ENCODE assay signal across 9 mouse cellular contexts in genomic region chr6:124863125-124863657, GRCm38 (mm10). TPM values are rescaled to one million over a fixed set of nuclear protein-coding genes. Genes with fewer than 3 reads are reported as not detected.
DNase-seq lines count a peak whose midpoint lies in the region; ATAC-seq and TF ChIP-seq lines count a peak whose summit lies in the region.
"Had no signal": no experiment of that assay in that cellular context is flagged by ENCODE, and none has a peak within 500 bp of the region (broad histone marks: within the 10 kb centered on the region; RNA-seq: fewer than 3 reads in every experiment).

No protein-coding gene starts in this region.

- peak overlapping the region; percentile 89 for H3K4me2 ChIP-seq in heart, embryonic 11.5 days
- peak overlapping the region; percentile 42 for H3K4me2 ChIP-seq in CH12.LX (ENCODE audit: insufficient read depth, low read depth, poor library complexity, severe bottlenecking)
- H3K4me2 ChIP-seq in embryonic facial prominence, embryonic 12.5 days (replicated peaks) = peak overlapping the region; percentile 84
- H3K4me2 ChIP-seq in limb, embryonic 14.5 days (replicated peaks; ENCODE audit: low read depth, low read length, severe bottlenecking) = peak overlapping the region; percentile 95

- TF ChIP-seq EP300 in CH12.LX (IDR thresholded peaks at IDR 0.05; ENCODE audit: low read length) = no peak

- H3K79me2 ChIP-seq in CH12.LX (replicated peaks; ENCODE audit: control insufficient read depth, extremely low read depth, insufficient read depth, poor library complexity, severe bottlenecking) = no peaks in the 10 kb centered on the region

- no peak for TF ChIP-seq RAD21 in CH12.LX (IDR thresholded peaks at IDR 0.05; ENCODE audit: low read depth, low read length)

- H3K9ac ChIP-seq in heart, embryonic 11.5 days (ENCODE audit: low read depth, low read length) = peak overlapping the region; percentile 77
- peak overlapping the region; percentile 68 for H3K9ac ChIP-seq in CH12.LX (ENCODE audit: insufficient read depth, low read depth)
- H3K9ac ChIP-seq in embryonic facial prominence, embryonic 12.5 days = peak overlapping the region; percentile 72
- H3K9ac ChIP-seq in limb, embryonic 14.5 days (ENCODE audit: low read depth, low read length, severe bottlenecking) = peak overlapping the region; percentile 65

- TF ChIP-seq CTCF in CH12.LX (conservative IDR thresholded peaks at IDR 0.05 in 1 of 2, IDR thresholded peaks at IDR 0.05 in 1 of 2; ENCODE audit: low read depth in 2 of 2, low read length in 2 of 2) = peak in 1 of 2 experiments; percentile 38; a peak in 2 of 4 replicates

- H3K4me3 ChIP-seq in heart, embryonic 11.5 days (ENCODE audit: low read depth, low read length) = peak overlapping the region; percentile 53
- H3K4me3 ChIP-seq in CH12.LX (replicated peaks in 1 of 3; ENCODE audit: low read depth in 2 of 3, low read length in 2 of 3, poor library complexity in 1 of 3) = peak overlapping the region; percentile 50 to 65 (median 54)
- peak overlapping the region; percentile 55 for H3K4me3 ChIP-seq in embryonic facial prominence, embryonic 12.5 days
- peak overlapping the region; percentile 56 for H3K4me3 ChIP-seq in limb, embryonic 14.5 days (replicated peaks; ENCODE audit: low read length)

- peaks cover 27% of the 10 kb centered on the region for H3K27me3 ChIP-seq in heart, embryonic 11.5 days (ENCODE audit: control insufficient read depth, insufficient read depth, low read length)
- H3K27me3 ChIP-seq in CH12.LX (replicated peaks) = peaks cover 26% of the 10 kb centered on the region
- peaks cover 12% of the 10 kb centered on the region; the same call in 1 of the 2 replicates for H3K27me3 ChIP-seq in embryonic facial prominence, embryonic 12.5 days
- H3K27me3 ChIP-seq in limb, embryonic 14.5 days (ENCODE audit: control insufficient read depth, insufficient read depth, low read length) = no peaks in the 10 kb centered on the region

- no peak for DNase-seq in heart, adult 8-10 months (ENCODE audit: low spot score)
- no peak for DNase-seq in CH12.LX (ENCODE audit: extremely low read depth)
- no peak for DNase-seq in limb, embryonic 14.5 days (ENCODE audit: low spot score)
- DNase-seq in thymus, adult 18-20 months = peak; percentile 73 to 82
- DNase-seq in urinary bladder, adult 18-20 months (ENCODE audit: low spot score in 2 of 2) = no peak

- TF ChIP-seq POLR2A in CH12.LX (IDR thresholded peaks at IDR 0.05; ENCODE audit: low read depth, low read length) = no peak
- TF ChIP-seq POLR2A in limb, embryonic 14.5 days (IDR thresholded peaks at IDR 0.05; ENCODE audit: borderline replicate concordance, extremely low read depth, insufficient read depth, insufficient read length) = 0 out of 2 replicates have a peak, but pooled peaks have one; percentile 0

- no peak overlapping the region for H3K27ac ChIP-seq in heart, embryonic 11.5 days (ENCODE audit: low read depth, low read length)
- no peak overlapping the region for H3K27ac ChIP-seq in CH12.LX (ENCODE audit: insufficient read depth, low read depth)
- 0 out of 2 replicates have a peak overlapping the region, but pooled peaks have one; percentile 69 for H3K27ac ChIP-seq in embryonic facial prominence, embryonic 12.5 days
- H3K27ac ChIP-seq in limb, embryonic 14.5 days (replicated peaks; ENCODE audit: low read depth, low read length) = 0 out of 2 replicates have a peak overlapping the region, but pooled peaks have one; percentile 26

- WGBS in heart, embryonic 11.5 days (ENCODE audit: insufficient replicate concordance) = 0% methylated on average over 16 of the region's 16 CpGs
- under 1% methylated on average over 8 of the region's 16 CpGs for WGBS in embryonic facial prominence, embryonic 12.5 days
- 1% methylated on average over 8 of the region's 16 CpGs for WGBS in limb, embryonic 14.5 days

- peaks cover 17% of the 10 kb centered on the region for H3K4me1 ChIP-seq in heart, embryonic 11.5 days (ENCODE audit: control insufficient read depth, insufficient read depth, low read length)
- H3K4me1 ChIP-seq in CH12.LX (ENCODE audit: control insufficient read depth in 1 of 2, insufficient read depth in 2 of 2) = peaks cover 27 to 34% of the 10 kb centered on the region in 2 experiments
- peaks cover 40% of the 10 kb centered on the region for H3K4me1 ChIP-seq in embryonic facial prominence, embryonic 12.5 days
- peaks cover 23% of the 10 kb centered on the region; the same call in 1 of the 2 replicates for H3K4me1 ChIP-seq in limb, embryonic 14.5 days (ENCODE audit: control insufficient read depth, insufficient read depth, low read length)

- in situ Hi-C loops in CH12.LX (cut with MboI; ENCODE audit: low pct_ligation_motif_present, low pct_unique_long_range_greater_than_20kb, low sequenced_read_pairs) = loop anchor here (25.0 kb wide), 1 partner anchor 174 kb away; the partner anchor contains the start of genes Acrbp and Ing4

- no peak for ATAC-seq in heart, embryonic 11.5 days (replicated peaks; ENCODE audit: insufficient number of reproducible peaks, low FRiP score, low TSS enrichment)
- ATAC-seq in embryonic facial prominence, embryonic 12.5 days (ENCODE audit: insufficient number of reproducible peaks, insufficient read depth, low FRiP score, low TSS enrichment) = 0 out of 2 replicates have a peak, but pooled peaks have one; percentile 2
- no peak; the same call in 1 of the 2 replicates for ATAC-seq in limb, embryonic 14.5 days (ENCODE audit: low FRiP score, low read depth)
- no peak for ATAC-seq in inflammation-experienced regulatory T-cells, adult 6 months

- dilution Hi-C loops in CH12.LX (cut with MboI; ENCODE audit: extremely low pct_ligation_motif_present, extremely low pct_unique_long_range_greater_than_20kb, low sequenced_read_pairs) = no loop called here

- no peaks in the 10 kb centered on the region for H3K9me3 ChIP-seq in heart, embryonic 11.5 days (replicated peaks; ENCODE audit: control insufficient read depth, low read length)
- H3K9me3 ChIP-seq in CH12.LX (replicated peaks; ENCODE audit: low read length) = no peaks in the 10 kb centered on the region
- no peaks in the 10 kb centered on the region for H3K9me3 ChIP-seq in embryonic facial prominence, embryonic 12.5 days
- no peaks in the 10 kb centered on the region for H3K9me3 ChIP-seq in limb, embryonic 14.5 days (ENCODE audit: control insufficient read depth, low read length)

- H3K36me3 ChIP-seq in heart, embryonic 11.5 days (ENCODE audit: control insufficient read depth, insufficient read depth, low read length) = no peaks in the 10 kb centered on the region
- no peaks in the 10 kb centered on the region for H3K36me3 ChIP-seq in CH12.LX (replicated peaks in 1 of 2; ENCODE audit: control insufficient read depth in 1 of 2, insufficient read depth in 1 of 2, low read length in 1 of 2)
- no peaks in the 10 kb centered on the region for H3K36me3 ChIP-seq in embryonic facial prominence, embryonic 12.5 days
- H3K36me3 ChIP-seq in limb, embryonic 14.5 days (ENCODE audit: control insufficient read depth, insufficient read depth, low read length) = 0 out of 2 replicates have a peak, but pooled peaks cover 8% of the 10 kb centered on the region

RNA-seq across cellular contexts. Expression of gene Gpr162, which starts 0.6 kb away (rescaled TPM):
- polyA plus RNA-seq in heart, embryonic 11.5 days (2014; fragmentation: Nextera tagmentation; extraction: Ambion mirVana) = 0.69 and 0.80 TPM in 2 replicates
- total RNA-seq in heart, adult 8-10 months (2022) = 1 to 10 TPM in 1 of 4 experiments, under 1 TPM in 3; 0.31 to 1.6 (median 0.74) TPM
- total RNA-seq in CH12.LX (2012; rRNA removed) (1.6 and 2.0 TPM in 2 replicates), CH12.LX (2014; rRNA removed) (0.48 and 0.97 TPM in 2 replicates)
- 1.7 and 1.9 TPM in 2 replicates for polyA plus RNA-seq in CH12.LX (2012; ENCODE audit: insufficient read length, low read depth)
- polyA plus RNA-seq in embryonic facial prominence, embryonic 12.5 days (2016; fragmentation: Nextera tagmentation; extraction: Ambion mirVana) = 3.4 and 3.6 TPM in 2 replicates
- polyA plus RNA-seq in limb, embryonic 14.5 days (2012; rRNA removed) = 7.5 and 10.8 TPM in 2 replicates
- 2.1 and 2.3 TPM in 2 replicates for polyA plus RNA-seq in limb, embryonic 14.5 days (2014; fragmentation: Nextera tagmentation; extraction: Ambion mirVana)
- under 1 TPM in 2 of 3 experiments, not detected in 1; 0.16 to 0.19 TPM for polyA plus RNA-seq in inflammation-experienced regulatory T-cells, adult 6 months (2017; shearing (Covaris generic))

RNA-seq across cellular contexts. Expression of gene P3h3, which starts 5.6 kb away (rescaled TPM):
- polyA plus RNA-seq in heart, embryonic 11.5 days (2014; fragmentation: Nextera tagmentation; extraction: Ambion mirVana) = 13.8 and 15.8 TPM in 2 replicates
- total RNA-seq in heart, adult 8-10 months (2022) = 1 to 10 TPM; 8.0 to 9.7 (median 9.4) TPM
- 0.13 and 0.34 TPM in 2 replicates for total RNA-seq in CH12.LX (2012; rRNA removed)
- total RNA-seq in CH12.LX (2014; rRNA removed) = 0.19 TPM in 1 of 2 replicates, not detected in the other
- polyA plus RNA-seq in CH12.LX (2012; ENCODE audit: insufficient read length, low read depth) = 0.31 and 0.44 TPM in 2 replicates
- polyA plus RNA-seq in embryonic facial prominence, embryonic 12.5 days (2016; fragmentation: Nextera tagmentation; extraction: Ambion mirVana) = 61.7 and 68.9 TPM in 2 replicates
- 339 and 401 TPM in 2 replicates for polyA plus RNA-seq in limb, embryonic 14.5 days (2012; rRNA removed)
- 57.5 and 67.6 TPM in 2 replicates for polyA plus RNA-seq in limb, embryonic 14.5 days (2014; fragmentation: Nextera tagmentation; extraction: Ambion mirVana)
- polyA plus RNA-seq in inflammation-experienced regulatory T-cells, adult 6 months (2017; shearing (Covaris generic)) = under 1 TPM in 2 of 3 experiments, not detected in 1; 0.30 to 0.36 TPM

RNA-seq across cellular contexts. Expression of gene Gnb3, which starts 23.1 kb away (rescaled TPM):
- 5.4 and 6.6 TPM in 2 replicates for polyA plus RNA-seq in heart, embryonic 11.5 days (2014; fragmentation: Nextera tagmentation; extraction: Ambion mirVana)
- total RNA-seq in heart, adult 8-10 months (2022) = 10 to 100 TPM; 11.6 to 18.4 (median 16.7) TPM
- total RNA-seq in CH12.LX (2012; rRNA removed) (0.64 and 0.84 TPM in 2 replicates), CH12.LX (2014; rRNA removed) (1.6 and 2.2 TPM in 2 replicates)
- polyA plus RNA-seq in CH12.LX (2012; ENCODE audit: insufficient read length, low read depth) = 4.1 and 4.7 TPM in 2 replicates
- 0.58 and 1.0 TPM in 2 replicates for polyA plus RNA-seq in embryonic facial prominence, embryonic 12.5 days (2016; fragmentation: Nextera tagmentation; extraction: Ambion mirVana)
- polyA plus RNA-seq in limb, embryonic 14.5 days (2012; rRNA removed) = 1.9 and 2.3 TPM in 2 replicates
- polyA plus RNA-seq in limb, embryonic 14.5 days (2014; fragmentation: Nextera tagmentation; extraction: Ambion mirVana) = 1.6 and 1.8 TPM in 2 replicates
- polyA plus RNA-seq in inflammation-experienced regulatory T-cells, adult 6 months (2017; shearing (Covaris generic)) = under 1 TPM in 2 of 3 experiments, not detected in 1; 0.44 to 0.48 TPM
- total RNA-seq: layer of hippocampus, adult 18-20 months had no signal

RNA-seq across cellular contexts. Expression of gene Cd4, which starts 24.8 kb away (rescaled TPM):
- polyA plus RNA-seq in heart, embryonic 11.5 days (2014; fragmentation: Nextera tagmentation; extraction: Ambion mirVana) = not detected in 2 replicates
- under 1 TPM; 0.19 to 0.54 (median 0.25) TPM for total RNA-seq in heart, adult 8-10 months (2022)
- total RNA-seq in CH12.LX (2012; rRNA removed) (0.29 and 0.34 TPM in 2 replicates), CH12.LX (2014; rRNA removed) (0.26 and 0.27 TPM in 2 replicates)
- polyA plus RNA-seq in CH12.LX (2012; ENCODE audit: insufficient read length, low read depth) = 1.1 and 1.6 TPM in 2 replicates
- polyA plus RNA-seq in embryonic facial prominence, embryonic 12.5 days (2016; fragmentation: Nextera tagmentation; extraction: Ambion mirVana) = 0.09 and 0.39 TPM in 2 replicates
- polyA plus RNA-seq in limb, embryonic 14.5 days (2012; rRNA removed) = 0.23 and 0.26 TPM in 2 replicates
- 0.10 and 0.51 TPM in 2 replicates for polyA plus RNA-seq in limb, embryonic 14.5 days (2014; fragmentation: Nextera tagmentation; extraction: Ambion mirVana)
- 100 to 1,000 TPM; 319 to 446 (median 407) TPM for polyA plus RNA-seq in inflammation-experienced regulatory T-cells, adult 6 months (2017; shearing (Covaris generic))

RNA-seq across cellular contexts. Expression of gene Cdca3, which starts 33.8 kb away (rescaled TPM):
- 137 and 153 TPM in 2 replicates for polyA plus RNA-seq in heart, embryonic 11.5 days (2014; fragmentation: Nextera tagmentation; extraction: Ambion mirVana)
- total RNA-seq in heart, adult 8-10 months (2022) = 1 to 10 TPM in 1 of 4 experiments, under 1 TPM in 3; 0.14 to 1.4 (median 0.40) TPM
- 116 and 117 TPM in 2 replicates for total RNA-seq in CH12.LX (2012; rRNA removed)
- 188 and 229 TPM in 2 replicates for total RNA-seq in CH12.LX (2014; rRNA removed)
- polyA plus RNA-seq in CH12.LX (2012; ENCODE audit: insufficient read length, low read depth) = 171 and 224 TPM in 2 replicates
- polyA plus RNA-seq in embryonic facial prominence, embryonic 12.5 days (2016; fragmentation: Nextera tagmentation; extraction: Ambion mirVana) = 157 and 166 TPM in 2 replicates
- 141 and 164 TPM in 2 replicates for polyA plus RNA-seq in limb, embryonic 14.5 days (2012; rRNA removed)
- 128 and 146 TPM in 2 replicates for polyA plus RNA-seq in limb, embryonic 14.5 days (2014; fragmentation: Nextera tagmentation; extraction: Ambion mirVana)
- 100 to 1,000 TPM in 1 of 3 experiments, 10 to 100 TPM in 1, 1 to 10 TPM in 1; 7.6 to 142 (median 17.9) TPM for polyA plus RNA-seq in inflammation-experienced regulatory T-cells, adult 6 months (2017; shearing (Covaris generic))

Comparison
In these comparisons a context has a peak if more than half of its experiments do, and no peak if none do; other contexts are left out.
1. H3K27ac ChIP-seq: peak in embryonic facial prominence, embryonic 12.5 days (single experiment) and limb, embryonic 14.5 days (single experiment); none in heart, embryonic 11.5 days (single experiment) and CH12.LX (single experiment).
2. H3K4me2 ChIP-seq: peak in every context shown above with its lines; median percentile 95 in limb, embryonic 14.5 days; 89 in heart, embryonic 11.5 days; 84 in embryonic facial prominence, embryonic 12.5 days; 42 in CH12.LX.
3. DNase-seq: peak in thymus, adult 18-20 months (2 of 2); none in heart, adult 8-10 months (single experiment), CH12.LX (single experiment), limb, embryonic 14.5 days (single experiment) and urinary bladder, adult 18-20 months (0 of 2).
4. RNA of gene P3h3, which starts 5.6 kb away (polyA plus RNA-seq): 57.5 to 401 TPM in limb, embryonic 14.5 days, 61.7 to 68.9 TPM in embryonic facial prominence, embryonic 12.5 days and 13.8 to 15.8 TPM in heart, embryonic 11.5 days; 0.31 to 0.44 TPM in CH12.LX and 0.30 to 0.36 TPM in inflammation-experienced regulatory T-cells, adult 6 months; every median in the first group is over 10 times any median in the second.
5. Peak in every context shown above with its lines, with median percentiles within 50 percentile points of each other: H3K4me3 ChIP-seq and H3K9ac ChIP-seq.